Comparison of ENCODE assay signal across 11 mouse cellular contexts in the genomic region with DNA sequence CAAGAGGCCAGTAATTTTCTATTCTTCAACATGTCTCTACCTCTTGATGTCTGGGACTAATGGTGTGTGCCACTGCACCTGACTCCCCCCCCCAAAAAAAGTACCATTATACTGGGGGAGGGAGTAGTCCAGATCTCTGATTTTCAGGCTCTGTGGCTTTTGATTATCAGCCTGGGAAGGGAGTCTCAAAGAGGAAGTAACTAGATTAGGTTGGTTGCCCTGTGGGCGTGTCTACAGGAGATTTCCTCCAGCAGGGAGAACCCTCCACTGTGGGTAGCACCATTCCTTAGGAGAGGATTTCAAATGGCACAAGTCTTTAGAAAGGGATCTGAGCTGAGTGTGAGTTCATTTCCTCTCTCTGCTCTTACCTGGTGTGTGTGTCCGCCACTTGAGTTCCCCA.
"Had no signal": no experiment of that assay in that cellular context is flagged by ENCODE, and none has a peak within 500 bp of the region (broad histone marks: within the 10 kb centered on the region; RNA-seq: fewer than 3 reads in every experiment).

No protein-coding gene starts in this region.

- ATAC-seq: liver, embryonic 12.5 days; midbrain, embryonic 13.5 days had no signal

- H3K4me2 ChIP-seq: kidney, embryonic 15.5 days; limb, embryonic 15.5 days; liver, embryonic 12.5 days; lung, embryonic 14.5 days; midbrain, embryonic 13.5 days; neural tube, embryonic 13.5 days had no signal

- H3K4me3 ChIP-seq: kidney, embryonic 15.5 days; left cerebral cortex, adult 2 months; limb, embryonic 15.5 days; liver, embryonic 12.5 days; midbrain, embryonic 13.5 days; neural tube, embryonic 13.5 days had no signal

- DNase-seq: lung, embryonic 14.5 days; right cerebral cortex, postnatal 25 days; thymus, adult 2 months; thymus, postnatal 36 days had no signal

- H3K27me3 ChIP-seq: limb, embryonic 15.5 days; neural tube, embryonic 13.5 days had no signal

- H3K4me1 ChIP-seq: neural tube, embryonic 13.5 days had no signal

- H3K27ac ChIP-seq: kidney, embryonic 15.5 days; left cerebral cortex, adult 2 months; limb, embryonic 15.5 days; liver, embryonic 12.5 days; midbrain, embryonic 13.5 days; neural tube, embryonic 13.5 days; stomach, postnatal 0 days had no signal

- H3K9ac ChIP-seq: kidney, embryonic 15.5 days; limb, embryonic 15.5 days; liver, embryonic 12.5 days; lung, embryonic 14.5 days; midbrain, embryonic 13.5 days; neural tube, embryonic 13.5 days had no signal

- H3K36me3 ChIP-seq: kidney, embryonic 15.5 days; limb, embryonic 15.5 days; liver, embryonic 12.5 days; midbrain, embryonic 13.5 days; neural tube, embryonic 13.5 days had no signal
